Mouse (Mus musculus) Muller cell, postnatal 12 days (primary cell): Measurements from ENCODE around the gene Fryl.

ENCODE experiments used
- DNase-seq: peaks from one replicate; pipeline ENCODE4 v3.0.0-alpha.2; 2015; ENCODE audit errors: inconsistent ontology term

Gene Fryl

GRCm38 (mm10) chr5:73257096-73257495 lies 677 bp upstream of the Fryl start:
- DNase-seq: no peak

GRCm38 (mm10) chr5:73255321-73256251 lies 833 bp downstream of the Fryl start:
- DNase-seq: peak; percentile 71

- DNase-seq: peak; percentile 29
These were observed 1.8 kb downstream of the Fryl start for GRCm38 (mm10) chr5:73254660-73255059.

- DNase-seq: no peak
These were observed 3.7 kb downstream of the Fryl start for GRCm38 (mm10) chr5:73252739-73253138.

GRCm38 (mm10) chr5:73249341-73249740 lies 7.1 kb downstream of the Fryl start:
- DNase-seq: no peak

GRCm38 (mm10) chr5:73248211-73248610 lies 8.2 kb downstream of the Fryl start:
- DNase-seq: peak; percentile 75

GRCm38 (mm10) chr5:73246414-73246813 lies 10.0 kb downstream of the Fryl start:
- DNase-seq: no peak

- no peak for DNase-seq
These were observed 12.0 kb downstream of the Fryl start for GRCm38 (mm10) chr5:73244403-73244802.

- DNase-seq: peak; percentile 89
These were observed 14.5 kb downstream of the Fryl start for GRCm38 (mm10) chr5:73241966-73242365.

GRCm38 (mm10) chr5:73241332-73241731 lies 15.1 kb downstream of the Fryl start:
- DNase-seq: peak; percentile 23

- DNase-seq: no peak
These were observed 16.0 kb downstream of the Fryl start for GRCm38 (mm10) chr5:73240391-73240790.

- DNase-seq: peak; percentile 31
These were observed 19.5 kb downstream of the Fryl start for GRCm38 (mm10) chr5:73236894-73237334.

GRCm38 (mm10) chr5:73235201-73235600 lies 21.2 kb downstream of the Fryl start:
- no peak for DNase-seq

- peak; percentile 42 for DNase-seq
These were observed 23.2 kb downstream of the Fryl start for GRCm38 (mm10) chr5:73233018-73233881.

- no peak for DNase-seq
These were observed 24.2 kb downstream of the Fryl start for GRCm38 (mm10) chr5:73232267-73232666.

- DNase-seq: no peak
These were observed 24.6 kb downstream of the Fryl start for GRCm38 (mm10) chr5:73231835-73232234.

GRCm38 (mm10) chr5:73230171-73230570 lies 26.2 kb downstream of the Fryl start:
- DNase-seq: no peak

GRCm38 (mm10) chr5:73229467-73229866 lies 27.0 kb downstream of the Fryl start:
- DNase-seq: no peak

- peak; percentile 77 for DNase-seq
These were observed 27.9 kb downstream of the Fryl start for GRCm38 (mm10) chr5:73228291-73229049.

- peak; percentile 88 for DNase-seq
These were observed 28.8 kb downstream of the Fryl start for GRCm38 (mm10) chr5:73227518-73228101.

- peak; percentile 25 for DNase-seq
These were observed 33.4 kb downstream of the Fryl start for GRCm38 (mm10) chr5:73223065-73223464.
